Mouse (Mus musculus) cerebellum, postnatal 4 days (tissue): Measurements from ENCODE around the gene Gm49776.
"Not testable (repeated sequence)": the region's sequence is repeated elsewhere in the genome, so short reads cannot be mapped to it uniquely, and the experiment has no call there.

Source experiments
- DNase-seq, 2 experiments: peaks; one replicate each; pipeline ENCODE4 v3.0.0; 2022; ENCODE audit warnings: low spot score in 2 of 2, mixed read lengths in 1 of 2

The Gm49776 gene

DNA sequence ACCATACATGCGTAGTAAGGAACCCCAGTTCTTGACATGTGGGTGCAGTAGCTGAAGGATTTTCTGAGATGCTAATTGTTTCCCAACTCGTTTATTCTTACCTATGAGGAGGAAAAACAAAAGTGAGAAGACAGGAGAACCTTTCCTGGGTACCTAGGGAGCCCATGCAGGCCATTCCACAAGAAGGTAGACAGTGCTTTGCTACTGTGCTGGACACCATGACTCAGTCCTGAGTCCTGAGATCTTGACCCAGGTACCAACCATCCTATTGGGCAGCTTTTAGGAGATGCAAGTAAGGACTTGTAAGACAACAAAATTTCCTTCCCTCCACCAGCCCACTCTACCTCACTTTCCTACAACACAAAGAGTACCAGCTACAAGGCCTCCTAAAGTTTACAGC lies at the start of gene Gm49776:
Gene Gm49776 (minus strand): TSS at position 101 of the 400 bp plus-strand sequence.
- no peak for DNase-seq

DNA sequence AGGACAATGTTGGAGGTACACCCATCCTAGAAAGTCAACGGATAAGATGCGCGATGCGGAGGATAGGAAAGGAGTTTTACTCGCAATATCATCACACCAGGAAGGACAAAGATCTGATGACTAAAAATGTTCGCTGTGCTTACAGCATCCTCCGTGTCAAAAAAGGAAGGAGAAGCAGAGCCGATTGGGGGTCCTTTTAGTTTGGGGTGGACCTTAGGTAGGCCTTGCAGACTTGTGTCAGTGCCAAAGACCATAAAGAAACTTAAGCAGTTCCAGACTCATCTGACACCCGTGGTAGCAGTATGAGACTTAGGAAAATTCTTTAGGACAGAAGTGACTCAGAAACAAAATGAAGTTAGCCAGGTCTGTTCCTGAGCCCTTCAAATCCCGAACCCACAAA lies 31.5 kb upstream of the Gm49776 start:
- DNase-seq, result not testable (repeated sequence)

GRCm38 (mm10) chr16:18289067-18289588 lies 31.0 kb upstream of the Gm49776 start, which contains the start of gene Dgcr8:
Gene Dgcr8, minus strand, starts transcription at chr16:18289246.
- DNase-seq, result peak; percentile 96 to 98

- peak in 1 of 2 experiments; percentile 34 for DNase-seq
Observed at GRCm38 (mm10) chr16:18288581-18289061, 30.5 kb upstream of the Gm49776 start.

DNA sequence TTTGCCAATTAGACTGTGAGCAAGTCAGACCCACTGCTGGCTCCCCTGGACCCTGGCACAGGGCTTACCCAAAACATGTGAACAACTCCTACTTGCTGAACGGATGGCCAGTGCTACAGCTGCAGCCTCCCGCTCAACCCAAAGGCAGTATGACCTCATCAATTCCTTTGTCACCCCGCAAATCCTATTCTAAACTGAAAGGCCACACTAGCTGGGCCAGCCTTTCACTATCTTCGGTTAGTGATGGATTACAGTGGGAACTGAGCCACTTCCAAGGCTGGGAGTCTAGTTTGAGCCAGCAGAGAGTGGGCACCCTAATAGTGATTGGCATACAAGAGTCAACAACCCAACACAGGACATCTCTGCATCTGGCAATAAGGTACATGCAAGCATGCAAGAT lies 30.0 kb upstream of the Gm49776 start:
- DNase-seq, result peak in 1 of 2 experiments; percentile 5

DNA sequence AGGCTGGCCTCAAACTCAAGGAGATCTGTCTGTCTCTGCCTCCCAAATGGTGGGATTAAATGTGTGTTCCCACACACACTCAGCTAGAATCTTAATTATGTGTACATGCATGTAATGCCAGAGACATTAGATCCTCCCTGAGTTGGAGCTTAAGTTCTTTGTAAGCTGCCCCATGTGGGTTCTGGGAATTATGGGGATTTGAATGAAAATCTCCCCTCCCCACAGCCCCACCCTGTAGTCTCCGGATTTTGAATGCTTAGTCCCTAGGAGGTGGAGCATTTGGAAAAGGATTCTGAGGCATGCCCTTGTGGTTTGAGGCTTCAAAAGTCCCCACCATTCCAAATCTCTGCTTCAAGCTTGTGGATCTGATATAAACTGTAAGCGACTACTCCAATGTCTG lies 17.0 kb upstream of the Gm49776 start:
- no peak for DNase-seq

DNA sequence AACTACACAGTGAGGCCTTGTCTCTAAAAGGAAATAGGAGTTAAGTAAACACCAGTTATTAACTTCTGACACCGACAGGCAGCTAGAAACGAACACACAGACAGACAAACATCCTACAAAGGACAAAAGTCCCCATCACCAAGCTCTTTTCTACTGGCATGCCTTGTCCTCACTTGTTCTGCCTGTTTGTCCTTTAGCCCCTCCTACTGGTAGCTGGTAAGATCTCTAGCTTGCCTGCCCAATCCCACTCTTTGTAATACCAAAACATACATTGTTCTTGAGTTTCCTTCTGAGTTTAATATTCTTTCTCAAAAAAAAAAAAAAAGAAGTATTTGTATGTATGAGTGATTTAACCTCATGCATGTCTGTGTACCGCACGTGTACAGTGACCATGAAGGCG lies 10.1 kb upstream of the Gm49776 start:
- DNase-seq, result no peak

DNA sequence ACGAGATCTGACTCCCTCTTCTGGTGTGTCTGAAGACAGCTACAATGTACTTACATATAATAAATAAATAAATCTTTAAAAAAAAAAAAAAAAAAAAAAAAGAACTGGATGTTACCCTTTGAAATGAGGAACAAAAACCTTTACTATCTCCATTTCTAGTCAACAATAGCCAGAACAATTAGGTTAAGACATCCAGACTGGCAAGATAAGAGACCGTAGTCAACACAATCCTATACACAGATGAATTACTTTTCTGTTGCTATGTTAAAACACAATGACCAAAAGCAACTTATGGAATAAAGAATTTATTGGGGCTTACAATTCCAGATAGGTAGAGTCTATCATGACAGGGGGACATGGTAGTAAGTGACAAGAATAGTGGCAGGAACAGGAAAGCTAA lies 6.9 kb upstream of the Gm49776 start:
- DNase-seq, result no peak

DNA sequence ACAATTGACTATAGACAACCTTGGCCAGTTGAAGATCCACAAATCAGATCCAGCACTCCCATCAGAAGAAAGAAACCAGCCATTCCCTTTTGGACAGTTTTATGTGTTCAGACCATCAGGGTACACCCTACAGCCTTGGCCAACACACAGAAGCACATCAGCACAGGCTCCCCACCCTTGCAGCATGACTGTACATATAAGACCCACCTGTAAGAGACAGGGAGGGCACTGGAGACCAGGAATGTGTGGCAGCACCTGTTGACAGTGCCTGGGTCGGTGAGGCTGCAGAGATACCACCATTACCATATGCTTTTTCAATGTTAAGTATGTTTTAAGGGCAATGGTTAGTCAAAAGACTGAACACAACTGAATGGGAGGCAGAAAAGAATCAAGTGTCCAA lies 4.3 kb downstream of the Gm49776 start:
- no peak for DNase-seq

DNA sequence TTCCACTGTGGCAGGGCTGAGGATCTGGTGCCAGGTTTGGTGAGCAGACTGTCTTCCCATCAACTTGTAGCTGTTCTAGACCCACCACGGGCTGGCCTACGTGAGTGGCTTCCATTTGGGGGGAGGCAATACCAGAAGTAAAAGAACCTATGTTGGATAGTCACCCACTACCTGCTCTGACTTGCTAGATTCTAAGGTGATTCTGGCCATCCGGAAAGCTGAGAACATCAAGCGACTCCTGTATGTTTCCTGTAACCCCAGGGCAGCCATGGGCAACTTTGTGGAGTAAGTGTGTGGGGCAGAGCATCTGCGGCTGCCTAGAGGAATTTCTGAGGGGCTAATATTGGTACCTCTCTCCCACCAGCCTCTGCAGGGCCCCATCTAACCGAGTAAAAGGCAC lies 5.4 kb downstream of the Gm49776 start:
- DNase-seq, result no peak

DNA sequence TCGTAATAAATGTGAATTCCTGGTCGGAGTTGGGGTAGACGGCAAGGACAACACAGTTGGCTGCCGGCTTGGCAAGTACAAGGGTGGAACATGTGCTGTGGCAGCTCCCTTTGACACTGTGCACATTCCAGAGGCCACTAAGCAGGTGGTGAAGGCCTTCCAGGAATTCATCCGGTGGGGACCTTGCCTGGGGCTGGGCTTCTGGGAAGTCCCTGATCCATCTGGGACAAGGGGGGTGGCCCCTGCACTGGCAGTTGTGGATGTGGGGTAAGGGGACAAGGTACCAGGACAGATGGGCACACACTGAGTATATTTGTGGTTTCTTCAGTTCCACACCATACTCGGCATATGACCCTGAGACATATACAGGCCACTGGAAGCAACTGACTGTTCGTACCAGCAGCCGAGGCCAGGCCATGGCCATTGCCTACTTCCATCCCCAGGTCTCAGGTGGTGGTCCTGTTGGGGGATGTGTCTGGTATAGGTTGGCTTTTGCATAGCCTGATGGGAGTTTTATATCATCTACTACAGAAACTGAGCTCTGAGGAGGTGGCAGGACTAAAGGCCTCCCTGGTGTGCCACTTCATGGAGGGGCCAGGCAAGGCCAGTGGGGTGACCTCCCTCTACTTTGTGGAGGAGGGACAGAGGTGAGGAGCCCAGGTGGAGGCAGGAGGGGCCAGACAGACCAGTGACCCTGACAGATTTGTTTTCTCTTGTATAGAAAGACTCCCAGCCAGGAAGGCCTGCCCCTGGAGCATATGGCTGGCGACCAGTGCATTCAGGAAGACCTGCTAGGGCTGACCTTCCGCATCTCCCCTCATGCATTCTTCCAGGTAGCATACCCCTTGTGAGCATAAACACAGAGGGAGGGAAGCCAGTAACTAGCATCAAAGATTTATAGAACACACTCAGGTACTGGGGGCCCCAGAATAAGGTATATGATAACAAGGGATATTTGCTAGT lies 7.0 kb downstream of the Gm49776 start:
- no peak for DNase-seq

GRCm38 (mm10) chr16:18250231-18250630 lies 7.9 kb downstream of the Gm49776 start:
- DNase-seq, result no peak

GRCm38 (mm10) chr16:18249364-18249967 lies 8.7 kb downstream of the Gm49776 start:
- DNase-seq, result peak in 1 of 2 experiments; percentile 44

DNA sequence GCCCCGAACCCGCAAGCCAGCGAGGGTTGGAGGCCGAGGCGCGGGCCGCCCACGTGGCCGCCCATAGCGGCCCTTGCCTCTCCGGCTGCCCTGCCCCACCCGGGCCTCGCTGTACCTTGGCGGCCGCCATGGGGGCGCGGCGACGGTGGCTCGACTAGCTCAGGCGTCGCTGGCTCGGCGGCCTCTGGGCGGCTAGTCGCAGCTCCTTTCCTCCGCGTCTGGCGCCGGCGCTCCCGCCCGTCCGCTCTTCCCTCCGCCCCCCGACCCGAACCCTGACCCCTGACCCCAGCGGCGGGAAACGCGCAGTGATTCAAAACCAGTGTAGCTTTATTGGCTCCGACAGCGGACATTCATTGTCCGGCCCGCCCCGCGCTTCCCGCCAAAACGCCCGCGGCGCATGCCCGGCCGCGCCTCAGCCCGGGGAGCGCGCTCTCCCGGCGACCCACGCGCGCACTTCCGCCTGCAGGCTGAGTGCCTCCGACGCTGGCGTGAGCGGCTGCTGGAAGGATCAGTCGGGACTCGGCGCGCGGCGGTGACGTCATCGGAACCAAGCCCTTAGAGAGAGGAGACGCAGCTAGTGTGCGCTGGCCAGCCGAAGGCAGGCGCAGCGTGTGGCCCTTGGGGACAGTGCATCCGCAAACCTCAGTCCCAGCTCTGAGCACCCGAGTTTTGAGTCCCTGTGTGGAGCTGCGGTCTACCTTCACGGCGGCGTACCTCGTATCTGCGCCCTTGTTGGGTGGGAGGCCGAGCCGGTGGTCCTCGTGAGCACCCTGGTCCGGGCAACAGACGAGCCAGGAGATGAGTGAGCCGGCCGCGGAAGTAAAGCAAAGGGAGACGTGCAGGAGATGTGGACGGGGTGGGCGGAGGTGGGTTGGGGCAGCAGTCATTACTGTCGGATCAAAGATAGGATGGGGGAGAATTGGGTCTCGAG lies 9.4 kb downstream of the Gm49776 start, which contains the start of the genes Trmt2a and Ranbp1:
Gene Trmt2a (plus strand): TSS at position 247 of the 931 bp plus-strand sequence.
Gene Ranbp1 (minus strand): TSS at position 300 of the 931 bp plus-strand sequence.
- DNase-seq, result peak; percentile 97 to 99

- peak in 1 of 2 experiments; percentile 30 for DNase-seq
Observed at GRCm38 (mm10) chr16:18247521-18248399, 10.4 kb downstream of the Gm49776 start.

DNA sequence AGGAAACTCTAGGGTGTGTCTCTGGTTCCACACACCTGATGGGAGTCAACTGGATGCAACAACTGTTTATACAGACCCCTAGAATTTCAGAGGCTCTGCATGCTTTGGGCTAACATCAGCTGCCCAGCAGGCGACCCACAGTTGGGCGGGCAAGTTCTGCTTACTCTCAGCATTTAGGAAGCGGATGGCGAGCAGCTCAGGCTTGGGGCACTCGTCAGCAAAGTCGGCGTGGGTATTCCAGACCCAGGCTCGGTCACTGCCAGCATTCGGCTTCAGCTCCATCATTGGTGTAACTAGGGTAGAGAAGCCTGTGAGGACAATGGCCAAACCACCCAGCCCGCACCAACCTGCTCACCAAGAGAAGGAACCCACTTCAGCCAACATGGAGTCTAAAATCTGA lies 16.5 kb downstream of the Gm49776 start:
- DNase-seq, result no peak

DNA sequence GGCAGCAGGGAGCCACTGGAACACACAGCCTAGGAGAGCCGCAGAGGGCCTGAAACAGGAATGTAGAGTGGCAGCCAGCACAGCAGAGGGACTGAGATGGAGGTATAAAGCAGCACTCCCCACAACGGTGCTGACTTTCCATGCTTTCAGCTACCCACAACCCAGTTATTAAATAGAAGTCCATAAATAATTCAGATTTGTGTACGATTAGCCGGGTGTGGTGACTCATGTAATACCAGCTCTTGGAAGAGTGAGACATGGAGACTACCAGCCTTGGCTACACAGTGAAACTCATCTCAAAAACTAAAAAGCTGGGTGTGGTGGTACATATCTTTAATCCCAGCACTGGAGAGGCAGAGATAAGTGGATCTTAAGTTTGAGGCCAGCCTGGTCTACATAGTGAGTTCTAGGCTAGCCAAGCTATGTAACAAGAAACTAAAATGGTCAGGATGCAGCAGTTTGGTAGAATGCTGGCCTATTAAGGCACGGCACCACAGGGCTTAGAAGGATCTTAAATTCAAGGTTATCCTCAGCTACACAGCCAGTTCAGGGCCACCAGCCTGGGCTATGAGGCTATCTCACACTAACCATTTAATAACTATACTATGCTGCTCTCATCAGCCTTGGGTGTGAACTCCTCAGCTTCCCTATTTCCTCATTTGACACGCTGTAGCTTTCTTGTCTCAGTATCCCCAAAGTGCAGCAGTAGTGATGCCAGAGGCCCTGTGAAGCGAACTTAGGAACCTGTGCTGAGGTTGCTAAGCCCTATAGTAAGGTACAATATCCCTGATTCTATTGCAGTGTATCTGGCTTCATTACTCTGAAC lies 21.2 kb downstream of the Gm49776 start:
- DNase-seq, result no peak

DNA sequence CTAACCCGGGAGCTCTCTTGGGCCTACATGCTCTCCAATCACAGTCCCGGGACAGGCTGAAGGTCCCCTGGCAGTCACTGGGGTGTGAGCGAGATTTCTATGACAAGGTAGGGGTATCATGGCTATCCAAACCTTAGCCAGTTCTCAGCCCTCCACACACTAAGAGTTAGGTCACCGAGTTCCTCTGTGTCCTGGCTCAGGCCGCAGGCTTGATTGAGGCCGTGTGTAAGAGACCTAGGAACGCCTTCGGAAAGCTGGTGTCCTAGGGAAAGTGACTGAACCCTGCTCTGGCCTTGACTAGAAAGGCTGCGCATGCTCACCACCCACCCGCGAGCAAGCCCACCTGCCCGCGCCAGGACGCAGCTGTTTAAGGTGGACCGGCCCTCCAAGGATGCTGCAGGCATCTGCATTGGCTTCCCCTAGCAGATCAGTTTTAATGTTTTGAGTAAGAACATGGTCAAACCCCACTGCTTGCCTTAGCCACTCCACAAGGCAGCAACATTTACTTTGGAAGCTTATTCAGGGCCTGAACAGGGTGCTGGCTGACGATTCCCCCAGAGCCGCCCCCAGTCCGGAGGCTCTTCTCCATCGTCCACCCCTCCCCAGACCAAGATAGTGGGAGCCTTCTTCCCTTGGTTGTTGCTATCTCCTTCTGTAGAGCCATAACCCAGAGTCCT lies 22.6 kb downstream of the Gm49776 start:
- DNase-seq, result peak in 1 of 2 experiments; percentile 60
